ENCODE assay signal across 9 mouse cellular contexts in genomic region chr16:31492921-31493549, GRCm38 (mm10).
DNase-seq lines count a peak whose midpoint lies in the region; ATAC-seq and TF ChIP-seq lines count a peak whose summit lies in the region.
"Had no signal": no experiment of that assay in that cellular context is flagged by ENCODE, and none has a peak within 500 bp of the region (broad histone marks: within the 10 kb centered on the region; RNA-seq: fewer than 3 reads in every experiment).

No protein-coding gene starts in this region.

- H3K36me3 ChIP-seq in heart, embryonic 11.5 days (ENCODE audit: control insufficient read depth, insufficient read depth, low read length): no peaks in the 10 kb centered on the region
- no peaks in the 10 kb centered on the region for H3K36me3 ChIP-seq in forebrain, embryonic 15.5 days
- no peaks in the 10 kb centered on the region for H3K36me3 ChIP-seq in lung, postnatal 0 days (ENCODE audit: insufficient read depth, low read length)

- no peak for ATAC-seq in heart, embryonic 11.5 days (replicated peaks; ENCODE audit: insufficient number of reproducible peaks, low FRiP score, low TSS enrichment)
- ATAC-seq in forebrain, embryonic 15.5 days (replicated peaks): no peak
- peak; percentile 21 for ATAC-seq in lung, postnatal 0 days
- ATAC-seq in activated CD4-positive, CD25-positive, alpha-beta regulatory T cell, adult 4 months: no peak
- ATAC-seq: Patski had no signal

- peak; percentile 28 for DNase-seq in heart, adult 8-10 months (ENCODE audit: low spot score)
- peak; percentile 68 for DNase-seq in cerebellum, adult 11 months
- DNase-seq in lung, postnatal 0 days (ENCODE audit: low spot score): peak; percentile 36
- DNase-seq in left cerebral cortex, postnatal 36 days (ENCODE audit: low spot score in 2 of 2): no peak
- DNase-seq in adrenal gland, adult 18-20 months (ENCODE audit: low spot score in 2 of 2): no peak

- no peaks in the 10 kb centered on the region for H3K9me3 ChIP-seq in heart, embryonic 11.5 days (replicated peaks; ENCODE audit: control insufficient read depth, low read length)
- no peaks in the 10 kb centered on the region for H3K9me3 ChIP-seq in forebrain, embryonic 15.5 days
- H3K9me3 ChIP-seq in lung, postnatal 0 days (ENCODE audit: low read length): no peaks in the 10 kb centered on the region

- intact Hi-C loops in left cerebral cortex, postnatal 36 days (cut with DNase I): no loop called here

- no peak overlapping the region for H3K4me2 ChIP-seq in heart, embryonic 11.5 days
- H3K4me2 ChIP-seq in forebrain, embryonic 15.5 days (replicated peaks): no peak overlapping the region
- peak overlapping the region; percentile 11; the same call in 1 of the 2 replicates for H3K4me2 ChIP-seq in lung, postnatal 0 days (replicated peaks; ENCODE audit: low read depth, low read length)

- peaks cover 20% of the 10 kb centered on the region for H3K4me1 ChIP-seq in heart, embryonic 11.5 days (ENCODE audit: control insufficient read depth, insufficient read depth, low read length)
- peaks cover 27% of the 10 kb centered on the region for H3K4me1 ChIP-seq in forebrain, embryonic 15.5 days
- no peaks in the 10 kb centered on the region; the same call in 1 of the 2 replicates for H3K4me1 ChIP-seq in lung, postnatal 0 days (ENCODE audit: insufficient read depth, low read depth, low read length)

- TF ChIP-seq CTCF in lung, postnatal 0 days (IDR thresholded peaks at IDR 0.05): no peak

- 38% methylated on average over 12 of the region's 12 CpGs for WGBS in heart, embryonic 11.5 days (ENCODE audit: insufficient replicate concordance)
- 20% methylated on average over 12 of the region's 12 CpGs for WGBS in forebrain, embryonic 15.5 days
- 23% methylated on average over 12 of the region's 12 CpGs for WGBS in lung, postnatal 0 days

- TF ChIP-seq EP300 in lung, postnatal 0 days (IDR thresholded peaks at IDR 0.05): no peak

- no peaks in the 10 kb centered on the region for H3K27me3 ChIP-seq in heart, embryonic 11.5 days (ENCODE audit: control insufficient read depth, insufficient read depth, low read length)
- H3K27me3 ChIP-seq in forebrain, embryonic 15.5 days: no peaks in the 10 kb centered on the region
- H3K27me3 ChIP-seq in lung, postnatal 0 days (replicated peaks; ENCODE audit: insufficient read depth, low read length): no peaks in the 10 kb centered on the region
- H3K27me3 ChIP-seq: Patski had no signal

- no peak overlapping the region for H3K27ac ChIP-seq in heart, embryonic 11.5 days (ENCODE audit: low read depth, low read length)
- peak overlapping the region; percentile 39 for H3K27ac ChIP-seq in forebrain, embryonic 15.5 days (replicated peaks)
- peak overlapping the region; percentile 52; the same call in 1 of the 2 replicates for H3K27ac ChIP-seq in lung, postnatal 0 days (ENCODE audit: low read length)

- no peak overlapping the region for H3K9ac ChIP-seq in heart, embryonic 11.5 days (ENCODE audit: low read depth, low read length)
- H3K9ac ChIP-seq in forebrain, embryonic 15.5 days (replicated peaks): no peak overlapping the region
- no peak overlapping the region for H3K9ac ChIP-seq in lung, postnatal 0 days (replicated peaks; ENCODE audit: low read depth)

- H3K4me3 ChIP-seq in heart, embryonic 11.5 days (ENCODE audit: low read depth, low read length): no peak overlapping the region
- H3K4me3 ChIP-seq in forebrain, embryonic 15.5 days: no peak overlapping the region
- no peak overlapping the region for H3K4me3 ChIP-seq in lung, postnatal 0 days (ENCODE audit: low read depth, low read length)

Comparison
In these comparisons a context has a peak if more than half of its experiments do, and no peak if none do; other contexts are left out.
1. DNase-seq: peak in heart, adult 8-10 months (single experiment), cerebellum, adult 11 months (single experiment) and lung, postnatal 0 days (single experiment); none in left cerebral cortex, postnatal 36 days (0 of 2) and adrenal gland, adult 18-20 months (0 of 2).